Mouse (Mus musculus): ENCODE results near the gene Gm19668.

- TF ChIP-seq CTCF (IDR thresholded peaks at IDR 0.05; ENCODE audit: control insufficient read depth, insufficient read depth, insufficient read length) (no peak), MAX (IDR thresholded peaks at IDR 0.05) (no peak), USF1 (IDR thresholded peaks at IDR 0.05; ENCODE audit: low read depth) (no peak), MYOG (IDR thresholded peaks at IDR 0.05; ENCODE audit: control insufficient read depth, extremely low read depth, insufficient read length) (no peak), MYOD1 (IDR thresholded peaks at IDR 0.05; ENCODE audit: control insufficient read depth, insufficient read length, low read depth) (no peak), FOSL1 (IDR thresholded peaks at IDR 0.05; ENCODE audit: insufficient read depth, low read length, poor library complexity, severe bottlenecking) (no peak)
Measured at GRCm38 (mm10) chr10:77846503-77846902, 47.6 kb upstream of the Gm19668 start, which contains the start of gene Gm36176.

Data from C2C12 (cell line).